Mouse (Mus musculus) liver, embryonic 14.5 days (tissue): ENCODE data around the gene 1700012B07Rik. TPM values are rescaled to one million over a fixed set of nuclear protein-coding genes. Genes with fewer than 3 reads are reported as not detected.

Source experiments
- ATAC-seq: fragments of 200-750 bp; cut with Nextera tagmentation; 2 replicates; pipeline ENCODE4 v1.8.0; 2017; ENCODE audit warnings: moderate number of reproducible peaks, mild to moderate bottlenecking, moderate library complexity; ENCODE audit not compliant: insufficient read depth
- DNase-seq, 3 experiments: peaks; one replicate each; pipeline ENCODE4 v3.0.0-alpha.2; 2012 to 2013; ENCODE audit warnings: low read depth in 3 of 3, low spot score in 3 of 3
- H3K27ac ChIP-seq: fragments of 300-500 bp; sonication (generic); 2 replicates; pipeline ENCODE4 v1.5.1; 2014; ENCODE audit warnings: moderate library complexity, mild to moderate bottlenecking, control low read depth, inconsistent platforms
- H3K27me3 ChIP-seq: fragments of 300-500 bp; sonication (generic); 2 replicates; pipeline ENCODE4 v1.6.1; 2014; ENCODE audit warnings: mild to moderate bottlenecking, low read length, moderate library complexity; ENCODE audit not compliant: control insufficient read depth, insufficient read depth
- H3K36me3 ChIP-seq: fragments of 300-500 bp; sonication (generic); replicated peaks from 2 replicates; pipeline ENCODE4 v1.6.1; 2014; ENCODE audit warnings: low read depth; ENCODE audit not compliant: control insufficient read depth, insufficient read depth
- H3K4me1 ChIP-seq, 2 experiments: fragments of 200-500 bp in 1 of 2; fragments of 300-500 bp in 1 of 2; sonication (generic) in 1 of 2; replicated peaks; 2 replicates each; pipeline ENCODE4 v1.6.1; 2012 to 2014; ENCODE audit warnings: antibody characterized with exemption in 1 of 2, inconsistent platforms in 1 of 2, low read length in 1 of 2; ENCODE audit not compliant: control insufficient read depth in 2 of 2, insufficient read depth in 2 of 2
- H3K4me2 ChIP-seq: fragments of 300-500 bp; sonication (generic); 2 replicates; pipeline ENCODE4 v1.6.1; 2014; ENCODE audit warnings: low read depth, mild to moderate bottlenecking, control low read depth, moderate library complexity
- H3K4me3 ChIP-seq, 2 experiments: fragments of 200-500 bp in 1 of 2; fragments of 300-500 bp in 1 of 2; sonication (generic) in 1 of 2; 2 replicates each; pipeline ENCODE4 v1.5.1; 2012 to 2014; ENCODE audit warnings: low read depth in 2 of 2, low read length in 2 of 2, mild to moderate bottlenecking in 2 of 2, control low read depth in 1 of 2, inconsistent platforms in 1 of 2, moderate library complexity in 1 of 2; ENCODE audit not compliant: insufficient read depth in 1 of 2
- H3K9ac ChIP-seq: fragments of 300-500 bp; sonication (generic); replicated peaks from 2 replicates; pipeline ENCODE4 v1.6.1; 2014; ENCODE audit warnings: mild to moderate bottlenecking, control low read depth, moderate library complexity
- H3K9me3 ChIP-seq: fragments of 300-500 bp; sonication (generic); 2 replicates; pipeline ENCODE4 v1.6.1; 2016; ENCODE audit warnings: low read length, mixed read lengths; ENCODE audit not compliant: control insufficient read depth
- CTCF ChIP-seq: IDR thresholded peaks from 2 replicates; pipeline ENCODE4 v1.5.1; 2016; ENCODE audit warnings: antibody characterized with exemption, low read depth, control low read depth
- EP300 ChIP-seq: IDR thresholded peaks from 2 replicates; pipeline ENCODE4 v1.6.1; 2016; ENCODE audit warnings: antibody characterized with exemption, low read depth
- WGBS: fragments of 180-500 bp; shearing (Covaris S2); extraction: QIAGEN DNeasy Blood & Tissue Kit; methylation state at CpG from one replicate; pipeline ENCODE4 v1.1.7; 2014; ENCODE audit not compliant: insufficient replicate concordance; 5-methylcytosine and 5-hydroxymethylcytosine counted together
- polyA plus RNA-seq, 2 experiments: library from polyadenylated mRNA; depleted of rRNA in 1 of 2; stranded (reverse) in 1 of 2; unstranded in 1 of 2; fragments of >200 nt; fragmentation: Nextera tagmentation in 1 of 2; extraction: Ambion mirVana in 1 of 2; gene quantifications; 2 replicates each; pipeline versions ENCODE4 v1.2.1 to v1.2.3; 2012 to 2014

The 1700012B07Rik gene
- polyA plus RNA-seq, 2 experiments: 0.04 TPM; not detected in 1

- H3K4me3 ChIP-seq: no peak overlapping the region
- H3K9ac ChIP-seq: no peak overlapping the region
- ATAC-seq: no peak
- TF ChIP-seq EP300 (no peak), CTCF (no peak)
- WGBS: 61% methylated on average over 11 of the region's 11 CpGs
- H3K9me3 ChIP-seq: no peaks in the 10 kb centered on the region
- DNase-seq: no peak
- no peak overlapping the region for H3K4me2 ChIP-seq
- H3K36me3 ChIP-seq: no peaks in the 10 kb centered on the region
- H3K27ac ChIP-seq: no peak overlapping the region
- H3K4me1 ChIP-seq: no peaks in the 10 kb centered on the region
- no peaks in the 10 kb centered on the region for H3K27me3 ChIP-seq
These were observed 38.8 kb upstream of the 1700012B07Rik start for GRCm38 (mm10) chr11:109866537-109867160.

DNA sequence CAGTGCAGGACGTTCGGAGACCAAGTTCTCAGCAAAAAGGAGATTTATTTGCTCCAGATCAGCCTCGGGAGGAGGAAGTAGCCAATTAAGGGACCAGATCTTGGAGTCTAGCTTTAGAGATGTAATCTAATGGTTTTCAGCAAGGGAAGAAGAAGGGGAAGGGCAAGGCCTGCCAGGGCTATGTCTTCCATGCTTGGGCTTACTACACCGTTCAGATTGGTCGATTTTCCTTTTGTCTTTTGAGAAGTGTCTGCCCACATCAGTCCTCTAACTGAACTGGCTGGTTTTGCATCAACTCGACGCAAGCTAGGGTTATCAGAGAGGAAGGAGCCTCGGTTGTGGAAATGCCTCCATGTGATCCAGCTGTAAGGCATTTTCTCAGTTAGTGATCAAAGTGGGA, 37.7 kb upstream of the 1700012B07Rik start:
- no peaks in the 10 kb centered on the region for H3K36me3 ChIP-seq
- H3K4me1 ChIP-seq: no peaks in the 10 kb centered on the region
- TF ChIP-seq CTCF (no peak), EP300 (no peak)
- no peak for DNase-seq
- no peak overlapping the region for H3K4me2 ChIP-seq
- H3K9me3 ChIP-seq: no peaks in the 10 kb centered on the region
- WGBS: 49% methylated on average over 8 of the region's 8 CpGs
- no peak overlapping the region for H3K9ac ChIP-seq
- ATAC-seq: no peak
- H3K27me3 ChIP-seq: no peaks in the 10 kb centered on the region
- H3K27ac ChIP-seq: no peak overlapping the region
- no peak overlapping the region for H3K4me3 ChIP-seq

- no peak for DNase-seq
- 68% methylated on average over 7 of the region's 7 CpGs for WGBS
- Histone ChIP-seq H3K27me3 (no peaks in the 10 kb centered on the region), H3K4me3 (no peak overlapping the region), H3K9me3 (no peaks in the 10 kb centered on the region), H3K4me2 (no peak overlapping the region), H3K9ac (no peak overlapping the region), H3K4me1 (peaks cover 0 to 9% of the 10 kb centered on the region in 2 experiments; a peak in 2 of 4 replicates), H3K27ac (no peak overlapping the region), H3K36me3 (no peaks in the 10 kb centered on the region)
- no peak for ATAC-seq
- TF ChIP-seq EP300 (no peak), CTCF (no peak)
These were observed 36.1 kb upstream of the 1700012B07Rik start for GRCm38 (mm10) chr11:109863951-109864350.

- H3K4me3 ChIP-seq: no peak overlapping the region
- TF ChIP-seq EP300: no peak
- TF ChIP-seq CTCF: peak; percentile 75
- peaks cover 0 to 9% of the 10 kb centered on the region in 2 experiments; a peak in 2 of 4 replicates for H3K4me1 ChIP-seq
- no peaks in the 10 kb centered on the region for H3K27me3 ChIP-seq
- no peaks in the 10 kb centered on the region for H3K36me3 ChIP-seq
- whole genome bisulfite sequencing: 60% methylated on average over 9 of the region's 9 CpGs
- DNase-seq: peak; percentile 17 to 28 (median 18)
- no peak overlapping the region for H3K27ac ChIP-seq
- H3K9me3 ChIP-seq: no peaks in the 10 kb centered on the region
- no peak overlapping the region for H3K9ac ChIP-seq
- no peak overlapping the region for H3K4me2 ChIP-seq
- no peak for ATAC-seq
These were observed 35.4 kb upstream of the 1700012B07Rik start for GRCm38 (mm10) chr11:109863194-109863746.

DNA sequence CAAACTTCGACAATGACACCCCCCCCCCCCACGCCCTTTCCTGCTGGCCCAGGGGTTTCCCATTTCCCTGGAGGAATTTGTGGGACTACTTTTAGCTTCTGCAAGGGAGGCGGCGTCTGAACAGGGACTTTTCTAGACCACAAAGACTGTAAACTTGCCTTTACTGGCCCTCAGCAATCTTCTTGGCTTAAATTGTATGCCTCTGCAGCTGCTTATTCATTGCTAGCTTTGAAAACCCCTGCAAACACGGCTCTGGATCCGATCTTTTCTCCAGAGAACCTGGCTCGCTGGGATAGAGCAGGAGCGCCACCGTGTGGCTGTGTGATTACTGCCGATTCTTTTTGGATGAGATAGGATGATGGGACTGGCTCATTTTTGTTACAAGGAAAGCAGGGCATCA, 32.7 kb upstream of the 1700012B07Rik start:
- TF ChIP-seq CTCF: peak; percentile 93
- TF ChIP-seq EP300: no peak
- Histone ChIP-seq H3K4me3 (peak overlapping the region; percentile 11 to 41), H3K4me1 (peaks cover 0 to 9% of the 10 kb centered on the region in 2 experiments; a peak in 2 of 4 replicates), H3K36me3 (no peaks in the 10 kb centered on the region), H3K9ac (0 out of 2 replicates have a peak overlapping the region, but pooled peaks have one; percentile 27), H3K27ac (no peak overlapping the region), H3K9me3 (no peaks in the 10 kb centered on the region), H3K4me2 (peak overlapping the region; percentile 67), H3K27me3 (no peaks in the 10 kb centered on the region)
- ATAC-seq: peak; percentile 59; the same call in 1 of the 2 replicates
- WGBS: 1% methylated on average over 10 of the region's 10 CpGs
- DNase-seq: peak; percentile 43 to 57 (median 55)
